Comparison of ENCODE assay signal across 8 mouse cellular contexts in the genomic region with DNA sequence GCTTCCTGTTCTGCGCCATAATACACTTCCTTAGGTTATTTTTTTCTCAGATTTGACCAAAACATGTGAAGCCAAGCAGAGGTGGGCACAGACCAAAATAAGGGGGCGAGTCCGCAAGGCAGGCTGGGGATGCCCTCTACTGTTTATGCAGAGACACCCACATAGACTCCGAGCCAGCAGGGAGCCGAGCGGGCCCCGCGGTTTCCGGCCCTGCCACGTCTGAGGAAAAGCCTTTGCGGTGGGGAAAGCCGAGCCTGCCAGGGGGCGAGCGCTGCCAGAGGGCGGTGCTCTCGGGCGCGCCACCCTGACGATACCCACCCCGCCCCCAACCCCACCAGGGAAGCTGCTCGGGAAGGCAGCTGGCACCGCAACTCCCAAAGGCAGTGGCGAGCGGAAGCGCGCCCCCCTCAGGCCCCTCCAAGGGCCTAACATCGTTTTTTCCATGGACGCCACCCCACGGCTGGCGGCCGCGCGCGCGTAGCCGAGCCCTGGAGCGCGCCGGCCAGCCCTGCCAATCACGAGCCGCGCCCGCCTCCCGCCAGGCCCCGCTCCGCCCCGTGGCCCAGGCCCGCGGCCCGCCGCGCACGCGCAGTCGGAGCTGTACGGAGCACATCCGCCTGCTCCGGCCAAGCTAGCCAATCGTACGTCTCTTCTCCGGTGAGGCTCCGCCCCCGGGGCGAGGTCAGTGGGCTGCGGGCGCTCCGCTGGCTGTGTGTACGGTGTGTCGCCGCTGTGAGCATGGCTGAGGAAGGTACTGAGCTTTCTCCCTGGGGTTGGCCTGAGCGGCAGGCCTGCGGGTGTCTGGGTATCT. TPM values are rescaled to one million over a fixed set of nuclear protein-coding genes. Genes with fewer than 3 reads are reported as not detected.
DNase-seq lines count a peak whose midpoint lies in the region; ATAC-seq and TF ChIP-seq lines count a peak whose summit lies in the region.

A gene (plus strand): TSS at position 612 of the 811 bp plus-strand sequence.

- no peaks in the 10 kb centered on the region for H3K9me3 ChIP-seq in heart, embryonic 12.5 days (replicated peaks)
- H3K9me3 ChIP-seq in kidney, postnatal 0 days (replicated peaks; ENCODE audit: low read length) = no peaks in the 10 kb centered on the region
- H3K9me3 ChIP-seq in liver, embryonic 11.5 days (ENCODE audit: control insufficient read depth, low read length) = no peaks in the 10 kb centered on the region
- H3K9me3 ChIP-seq in stomach, embryonic 14.5 days (ENCODE audit: control insufficient read depth, low read depth, low read length) = no peaks in the 10 kb centered on the region

- peaks cover 24% of the 10 kb centered on the region for H3K4me1 ChIP-seq in heart, embryonic 12.5 days (replicated peaks)
- no peaks in the 10 kb centered on the region for H3K4me1 ChIP-seq in kidney, postnatal 0 days (replicated peaks; ENCODE audit: insufficient read depth, low read length)
- H3K4me1 ChIP-seq in liver, embryonic 11.5 days (replicated peaks; ENCODE audit: control insufficient read depth, insufficient read depth, low read length) = peaks cover 7% of the 10 kb centered on the region; the same call in 1 of the 2 replicates
- peaks cover 20% of the 10 kb centered on the region for H3K4me1 ChIP-seq in stomach, embryonic 14.5 days (ENCODE audit: control insufficient read depth, insufficient read depth, low read length)

- no peaks in the 10 kb centered on the region for H3K27me3 ChIP-seq in heart, embryonic 12.5 days (replicated peaks)
- H3K27me3 ChIP-seq in kidney, postnatal 0 days (ENCODE audit: insufficient read depth, low read length) = no peaks in the 10 kb centered on the region
- no peaks in the 10 kb centered on the region for H3K27me3 ChIP-seq in liver, embryonic 11.5 days (replicated peaks; ENCODE audit: control insufficient read depth, insufficient read depth, low read length)
- H3K27me3 ChIP-seq in stomach, embryonic 14.5 days (ENCODE audit: control insufficient read depth, insufficient read depth, low read length) = no peaks in the 10 kb centered on the region

- under 1% methylated on average over 69 of the region's 72 CpGs for WGBS in heart, embryonic 12.5 days
- under 1% methylated on average over 63 of the region's 72 CpGs for WGBS in kidney, postnatal 0 days
- under 1% methylated on average over 61 of the region's 72 CpGs for WGBS in liver, embryonic 11.5 days
- under 1% methylated on average over 71 of the region's 72 CpGs for WGBS in stomach, embryonic 14.5 days

- H3K36me3 ChIP-seq in heart, embryonic 12.5 days = peaks cover 30% of the 10 kb centered on the region
- peaks cover 29% of the 10 kb centered on the region for H3K36me3 ChIP-seq in kidney, postnatal 0 days (ENCODE audit: insufficient read depth, low read length)
- peaks cover 20% of the 10 kb centered on the region for H3K36me3 ChIP-seq in liver, embryonic 11.5 days (ENCODE audit: control insufficient read depth, insufficient read depth, low read length)
- H3K36me3 ChIP-seq in stomach, embryonic 14.5 days (ENCODE audit: control insufficient read depth, insufficient read depth, low read length) = peaks cover 36% of the 10 kb centered on the region

- peak; percentile 65 for TF ChIP-seq CTCF in kidney, postnatal 0 days (IDR thresholded peaks at IDR 0.05; ENCODE audit: low read depth)

- DNase-seq in CD4-positive helper T cell, adult 2 months (ENCODE audit: low read depth, low spot score) = peak; percentile 98
- DNase-seq in brain, embryonic 18.5 days (ENCODE audit: low read depth, low spot score) = peak; percentile 93
- peak; percentile 99 for DNase-seq in kidney, postnatal 0 days (ENCODE audit: low spot score)
- peak; percentile 99 for DNase-seq in liver, embryonic 11.5 days (ENCODE audit: low spot score)
- peak; percentile 98 for DNase-seq in naive thymus-derived CD4-positive, alpha-beta T cell, adult 2 months (ENCODE audit: low read depth)

- peak; percentile 98 for ATAC-seq in erythroid progenitor cell, adult 5-6 weeks (replicated peaks; ENCODE audit: low FRiP score, poor library complexity, severe bottlenecking)
- ATAC-seq in heart, embryonic 12.5 days (ENCODE audit: insufficient number of reproducible peaks, low FRiP score) = peak; percentile 97
- peak; percentile 97 for ATAC-seq in kidney, postnatal 0 days (replicated peaks; ENCODE audit: low FRiP score, low read depth)
- peak; percentile 95 for ATAC-seq in liver, embryonic 11.5 days (replicated peaks; ENCODE audit: low FRiP score)
- peak; percentile 95 for ATAC-seq in stomach, embryonic 14.5 days (ENCODE audit: insufficient number of reproducible peaks, insufficient read depth, low FRiP score, low read depth)

- H3K9ac ChIP-seq in heart, embryonic 12.5 days = peak within 1 kb of the TSS; percentile 88
- peak within 1 kb of the TSS; percentile 78 for H3K9ac ChIP-seq in kidney, postnatal 0 days (ENCODE audit: low read depth, low read length)
- H3K9ac ChIP-seq in liver, embryonic 11.5 days (ENCODE audit: low read depth, low read length) = peak within 1 kb of the TSS; percentile 71
- peak within 1 kb of the TSS; percentile 74 for H3K9ac ChIP-seq in stomach, embryonic 14.5 days (replicated peaks; ENCODE audit: low read depth, low read length)

- peak within 1 kb of the TSS; percentile 71 for H3K4me3 ChIP-seq in heart, embryonic 12.5 days
- peak within 1 kb of the TSS; percentile 81 for H3K4me3 ChIP-seq in kidney, postnatal 0 days (replicated peaks; ENCODE audit: low read depth, low read length)
- H3K4me3 ChIP-seq in liver, embryonic 11.5 days (ENCODE audit: low read depth, low read length) = peak within 1 kb of the TSS; percentile 63
- peak within 1 kb of the TSS; percentile 72 for H3K4me3 ChIP-seq in stomach, embryonic 14.5 days (ENCODE audit: low read depth, low read length)

- peak within 1 kb of the TSS; percentile 98 for H3K27ac ChIP-seq in heart, embryonic 12.5 days (ENCODE audit: poor library complexity, severe bottlenecking)
- peak within 1 kb of the TSS; percentile 96 for H3K27ac ChIP-seq in kidney, postnatal 0 days
- H3K27ac ChIP-seq in liver, embryonic 11.5 days (ENCODE audit: low read depth, low read length) = peak within 1 kb of the TSS; percentile 90
- H3K27ac ChIP-seq in stomach, embryonic 14.5 days (ENCODE audit: low read length) = peak within 1 kb of the TSS; percentile 99

- H3K4me2 ChIP-seq in heart, embryonic 12.5 days = peak within 1 kb of the TSS; percentile 86
- peak within 1 kb of the TSS; percentile 83 for H3K4me2 ChIP-seq in kidney, postnatal 0 days (ENCODE audit: low read length)
- peak within 1 kb of the TSS; percentile 73 for H3K4me2 ChIP-seq in liver, embryonic 11.5 days
- H3K4me2 ChIP-seq in stomach, embryonic 14.5 days (replicated peaks; ENCODE audit: low read depth, low read length) = peak within 1 kb of the TSS; percentile 57

RNA-seq across cellular contexts. Expression of the gene that starts here (rescaled TPM):
- total RNA-seq in erythroid progenitor cell, adult 5-6 weeks (2015; ENCODE audit: low replicate concordance) = 44.3 and 44.9 TPM in 2 replicates
- 31.9 and 63.3 TPM in 2 replicates for total RNA-seq in erythroid progenitor cell, adult 5-6 weeks (2017; ENCODE audit: low replicate concordance)
- 258 and 263 TPM in 2 replicates for polyA plus RNA-seq in heart, embryonic 12.5 days (2016; fragmentation: Nextera tagmentation; extraction: Ambion mirVana)
- 224 and 225 TPM in 2 replicates for polyA plus RNA-seq in kidney, postnatal 0 days (2015; fragmentation: Nextera tagmentation; extraction: Ambion mirVana)
- polyA plus RNA-seq in liver, embryonic 11.5 days (2014; fragmentation: Nextera tagmentation; extraction: Ambion mirVana) = 218 and 238 TPM in 2 replicates
- 381 and 400 TPM in 2 replicates for polyA plus RNA-seq in stomach, embryonic 14.5 days (2014; fragmentation: Nextera tagmentation; extraction: Ambion mirVana)

Comparison
In these comparisons a context has a peak if more than half of its experiments do, and no peak if none do; other contexts are left out.
1. Peak in every context shown above with its lines: DNase-seq, ATAC-seq, H3K4me3 ChIP-seq and H3K27ac ChIP-seq.